Mouse (Mus musculus) heart, adult 11 months (tissue): ENCODE measurements around the gene Dynlt1c.
"Not testable (repeated sequence)": the region's sequence is repeated elsewhere in the genome, so short reads cannot be mapped to it uniquely, and the experiment has no call there.

Experiments used
- DNase-seq: peaks from one replicate; pipeline ENCODE4 v3.0.0; 2022

Gene Dynlt1c

DNA sequence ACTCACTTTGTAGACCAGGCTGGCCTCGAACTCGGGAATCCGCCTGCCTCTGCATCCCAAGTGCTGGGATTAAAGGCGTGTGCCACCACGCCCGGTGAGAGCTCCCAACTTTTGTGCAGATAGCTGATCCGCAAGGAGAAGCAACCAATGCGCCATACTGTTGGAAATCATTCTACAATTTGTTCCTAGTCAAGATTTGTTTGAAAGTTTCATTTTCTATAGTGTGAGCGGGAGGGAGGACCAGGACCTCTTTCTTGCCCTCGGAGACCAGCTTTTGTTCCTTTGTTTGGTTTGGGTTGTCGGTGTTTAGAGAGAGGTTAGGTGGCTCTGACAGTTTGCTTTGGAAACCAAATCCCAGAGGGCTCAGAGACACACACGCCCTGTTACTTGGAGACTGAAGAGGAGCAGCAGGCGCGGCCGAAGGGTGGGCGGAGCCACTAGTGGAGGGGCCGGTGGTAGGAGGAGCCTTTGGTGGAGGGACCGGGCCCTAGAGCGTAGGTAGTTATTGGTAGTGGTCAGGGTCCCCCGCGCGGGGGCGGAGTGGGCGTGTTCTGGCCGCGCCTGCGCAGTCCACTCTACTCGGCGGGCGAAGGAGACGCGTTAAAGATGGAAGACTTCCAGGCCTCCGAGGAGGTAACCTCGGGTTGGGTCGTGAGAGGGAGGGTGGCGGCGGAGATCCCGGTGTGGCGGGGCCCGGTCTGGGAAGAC, at the start of gene Dynlt1c:
Dynlt1c (plus strand) TSS at position 468 of the 708 bp plus-strand sequence.
- peak; percentile 99 for DNase-seq

DNA sequence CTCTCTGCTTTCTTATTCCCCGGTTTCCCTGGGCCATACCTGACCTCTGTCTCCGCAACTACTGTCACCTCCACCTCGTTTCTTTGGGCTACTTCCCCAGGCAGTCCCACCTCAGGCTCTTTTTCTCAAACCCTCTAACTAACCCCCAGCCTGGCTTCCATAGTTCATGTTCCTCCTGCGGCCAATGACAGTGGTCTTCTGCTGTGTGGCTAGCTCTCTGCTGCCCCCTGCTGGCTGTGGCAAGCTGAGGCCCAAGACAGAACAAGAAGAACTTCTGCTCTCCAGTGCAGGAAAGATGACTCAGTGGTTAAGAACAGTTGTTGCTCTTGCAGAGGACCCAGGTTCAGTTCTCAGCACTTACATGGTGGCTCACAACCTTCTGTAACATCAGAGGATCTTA, 47.7 kb upstream of the Dynlt1c start:
- DNase-seq = not testable (repeated sequence)

DNA sequence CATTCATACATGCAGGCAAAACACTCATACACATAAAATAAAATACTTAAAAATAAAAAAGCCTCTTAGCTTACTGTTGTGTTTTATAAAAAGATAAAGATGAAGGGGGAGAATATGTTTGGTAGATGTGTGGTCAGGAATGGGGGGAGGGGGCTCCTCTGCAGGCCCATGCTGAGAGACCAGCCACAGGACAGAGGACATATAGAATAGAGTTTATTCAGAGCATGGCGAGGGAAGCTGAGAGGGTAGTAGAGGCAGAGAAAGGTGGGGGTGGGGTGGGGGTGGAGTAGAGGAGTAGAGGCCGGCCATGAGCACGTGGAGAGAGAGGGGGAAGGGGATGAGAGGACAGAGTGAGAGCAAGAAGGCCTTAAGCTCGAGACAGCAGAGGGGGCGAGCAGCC, 47.2 kb upstream of the Dynlt1c start:
- not testable (repeated sequence) for DNase-seq

DNA sequence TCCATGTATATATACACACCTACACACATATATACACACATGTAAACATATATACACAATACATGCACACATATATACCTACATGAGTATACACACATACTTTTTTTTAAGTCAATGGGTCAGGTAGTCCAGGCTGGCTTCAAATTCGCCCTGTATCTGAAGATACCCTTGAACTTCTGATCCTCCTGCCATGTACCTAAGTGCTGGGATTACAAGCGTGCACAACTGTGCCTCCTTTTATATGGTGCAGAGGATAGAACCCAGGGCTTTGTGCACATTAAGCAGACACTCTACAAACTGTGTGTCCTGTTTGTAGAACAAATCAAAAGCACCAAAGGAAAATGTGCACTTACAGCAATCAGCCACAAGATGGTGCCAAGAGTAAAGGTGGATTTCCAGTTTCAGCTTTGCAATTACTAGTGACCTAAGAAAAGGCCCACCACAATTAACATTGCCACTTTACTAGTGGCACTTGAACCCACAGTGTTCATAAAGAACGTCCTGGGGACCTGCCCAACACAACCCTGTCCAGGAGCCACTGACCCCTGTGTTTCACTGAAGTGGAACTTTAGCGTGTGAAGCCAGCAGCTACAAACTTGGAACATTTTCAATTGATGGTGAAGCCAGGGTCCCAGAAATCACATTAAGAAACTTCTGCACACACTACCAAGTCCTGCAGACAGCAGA, 41.9 kb upstream of the Dynlt1c start:
- not testable (repeated sequence) for DNase-seq

DNA sequence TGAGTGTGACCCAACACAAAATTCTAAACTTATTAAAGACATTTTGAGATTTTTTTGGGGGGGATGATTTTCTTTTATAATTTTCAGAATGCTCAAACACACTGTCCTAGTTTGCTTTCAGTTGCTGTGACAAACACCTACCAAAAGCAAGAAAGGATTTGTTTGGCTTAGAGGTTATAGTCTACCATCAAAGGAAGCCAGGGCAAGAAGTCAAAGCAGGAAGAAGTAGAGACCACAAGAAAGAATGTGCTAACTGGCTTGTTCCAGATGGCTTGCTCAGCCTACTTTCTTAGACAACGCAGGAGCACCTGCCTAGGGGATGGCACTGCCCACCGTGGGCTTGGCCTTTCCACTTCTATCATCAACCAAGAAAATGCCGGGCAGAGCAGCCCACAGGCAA, 36.6 kb upstream of the Dynlt1c start:
- not testable (repeated sequence) for DNase-seq

DNA sequence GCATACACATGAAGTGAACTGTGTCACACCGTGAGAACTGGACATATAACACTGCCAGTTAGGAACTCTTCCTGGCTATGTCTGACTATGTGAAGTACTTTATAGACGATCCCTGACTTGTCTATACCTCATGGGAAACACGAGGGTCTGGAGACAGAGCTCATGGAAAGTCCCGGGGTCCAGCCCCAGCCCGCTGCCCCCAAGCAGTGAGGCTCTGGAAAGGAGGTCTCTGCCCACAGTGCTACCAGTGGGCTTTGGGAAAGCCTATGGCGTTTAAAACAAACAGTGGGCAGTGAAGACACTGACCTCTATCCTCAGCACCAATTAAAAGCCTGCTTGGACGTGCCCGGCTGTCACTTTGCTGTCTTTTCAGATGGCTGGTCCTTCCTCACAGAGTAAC, 33.6 kb upstream of the Dynlt1c start:
- peak; percentile 81 for DNase-seq

DNA sequence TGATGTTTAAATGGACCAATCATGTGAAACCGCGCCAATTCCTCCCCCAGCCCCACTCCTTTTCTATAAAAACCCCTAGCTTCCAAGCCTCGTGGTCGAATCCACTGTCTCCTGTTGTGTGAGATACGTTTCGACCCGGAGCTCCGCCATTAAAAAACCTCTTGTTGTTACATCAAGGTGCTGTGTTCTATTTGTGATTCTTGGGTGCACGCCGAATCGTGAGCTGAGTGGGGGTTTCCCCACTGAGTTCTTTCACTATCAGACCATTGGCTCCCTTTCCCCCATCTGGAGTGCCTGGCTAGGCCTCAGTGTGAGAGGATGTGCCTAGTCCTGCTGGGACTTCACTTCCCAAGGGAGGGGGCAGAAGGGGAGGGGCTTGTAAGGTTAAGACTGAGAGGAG, 30.2 kb upstream of the Dynlt1c start:
- DNase-seq = peak; percentile 2

DNA sequence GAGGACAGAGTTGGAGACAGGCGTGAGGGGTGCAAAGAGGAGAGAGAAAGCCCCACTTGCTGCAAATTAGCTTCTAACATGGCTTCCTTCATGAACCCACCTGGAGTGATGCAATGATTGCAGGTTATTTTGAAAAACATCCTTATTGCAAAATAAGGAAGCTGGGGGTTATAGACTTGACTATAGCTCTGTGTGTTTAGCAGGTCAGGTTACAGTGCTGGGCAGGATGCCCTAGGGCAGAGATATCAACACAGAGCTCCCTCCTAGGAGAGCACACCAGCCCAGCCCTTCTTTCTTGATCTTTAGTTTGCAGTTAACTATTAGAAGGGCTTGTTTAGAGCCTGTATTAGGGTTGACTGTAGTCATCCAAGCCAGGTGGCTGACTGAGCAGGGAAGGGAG, 29.3 kb upstream of the Dynlt1c start:
- peak; percentile 12 for DNase-seq

DNA sequence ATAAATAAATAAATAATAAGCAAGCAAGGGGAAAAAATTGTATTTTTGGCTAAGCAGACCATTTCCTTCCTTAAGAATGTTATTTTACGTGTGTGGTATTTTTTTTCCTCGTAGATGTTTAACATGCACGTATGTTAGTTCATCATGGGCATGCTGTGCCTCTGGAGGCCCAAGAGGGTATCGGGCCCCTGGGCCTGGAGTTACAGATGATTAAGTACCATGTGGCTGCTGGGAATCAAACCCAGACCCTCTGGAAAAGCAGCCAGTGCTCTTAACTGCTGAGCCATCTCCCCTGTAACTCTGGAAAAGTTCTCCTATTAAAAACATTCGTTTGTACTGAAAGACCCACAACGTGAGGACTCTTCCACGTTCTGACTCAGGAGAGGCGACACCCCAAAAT, 26.1 kb upstream of the Dynlt1c start:
- not testable (repeated sequence) for DNase-seq

DNA sequence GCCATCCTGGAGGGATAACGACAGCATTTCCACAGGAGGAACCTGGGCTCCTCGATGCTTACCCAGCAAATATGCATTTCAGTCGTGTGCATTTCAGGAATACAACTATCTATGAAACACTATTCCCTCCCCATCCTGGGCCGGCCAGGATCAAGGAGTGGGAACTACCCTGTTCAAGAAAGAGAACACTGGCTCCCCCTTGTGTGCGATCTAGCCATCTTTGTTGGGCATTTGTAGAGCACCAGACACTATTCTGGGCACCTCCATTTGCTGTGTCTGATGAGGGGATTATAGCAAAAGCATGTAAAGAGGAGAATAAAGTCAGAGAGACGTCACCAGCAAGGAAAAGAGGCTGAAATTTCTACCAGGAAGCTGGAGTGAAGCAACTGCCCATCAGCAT, 12.8 kb upstream of the Dynlt1c start:
- DNase-seq = not testable (repeated sequence)

DNA sequence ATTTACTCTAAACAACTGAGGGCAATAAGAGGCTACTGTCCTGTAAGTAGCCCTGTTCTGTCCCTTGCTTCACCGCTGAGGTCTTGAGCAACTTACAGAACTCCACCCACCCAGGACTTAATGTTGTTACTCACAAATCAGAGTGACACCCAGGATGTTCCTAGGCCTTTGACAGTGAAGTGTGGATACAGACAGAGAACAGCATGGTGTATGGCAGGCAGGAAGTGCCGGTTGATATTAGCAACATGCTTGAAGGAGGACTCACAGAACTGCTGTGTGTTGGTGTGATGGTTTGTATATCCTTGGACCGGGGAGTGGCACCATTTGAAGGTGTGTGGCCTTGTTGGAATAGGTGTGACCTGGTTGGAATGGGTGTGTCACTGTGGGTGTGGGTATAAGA, 9.4 kb upstream of the Dynlt1c start:
- peak; percentile 85 for DNase-seq

DNA sequence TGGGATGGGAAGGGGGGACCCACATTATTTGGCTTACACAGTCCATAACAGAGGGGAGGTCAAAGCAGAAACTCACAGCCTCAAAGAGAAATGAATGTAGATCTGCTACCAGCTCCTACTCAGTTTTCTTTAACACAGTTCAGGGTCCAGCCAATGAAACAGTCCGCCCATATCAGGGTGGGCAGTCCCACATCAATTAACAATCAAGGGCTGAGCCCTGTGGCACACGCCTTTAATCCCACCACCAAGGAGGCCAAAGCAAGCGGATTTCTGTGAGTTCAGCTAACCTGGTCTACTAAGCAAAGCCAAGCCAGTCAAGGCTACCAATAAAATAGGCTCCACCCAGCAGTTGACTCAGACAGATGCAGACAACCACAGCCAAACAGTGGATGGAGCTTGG, 7.6 kb upstream of the Dynlt1c start:
- DNase-seq = peak; percentile 90

DNA sequence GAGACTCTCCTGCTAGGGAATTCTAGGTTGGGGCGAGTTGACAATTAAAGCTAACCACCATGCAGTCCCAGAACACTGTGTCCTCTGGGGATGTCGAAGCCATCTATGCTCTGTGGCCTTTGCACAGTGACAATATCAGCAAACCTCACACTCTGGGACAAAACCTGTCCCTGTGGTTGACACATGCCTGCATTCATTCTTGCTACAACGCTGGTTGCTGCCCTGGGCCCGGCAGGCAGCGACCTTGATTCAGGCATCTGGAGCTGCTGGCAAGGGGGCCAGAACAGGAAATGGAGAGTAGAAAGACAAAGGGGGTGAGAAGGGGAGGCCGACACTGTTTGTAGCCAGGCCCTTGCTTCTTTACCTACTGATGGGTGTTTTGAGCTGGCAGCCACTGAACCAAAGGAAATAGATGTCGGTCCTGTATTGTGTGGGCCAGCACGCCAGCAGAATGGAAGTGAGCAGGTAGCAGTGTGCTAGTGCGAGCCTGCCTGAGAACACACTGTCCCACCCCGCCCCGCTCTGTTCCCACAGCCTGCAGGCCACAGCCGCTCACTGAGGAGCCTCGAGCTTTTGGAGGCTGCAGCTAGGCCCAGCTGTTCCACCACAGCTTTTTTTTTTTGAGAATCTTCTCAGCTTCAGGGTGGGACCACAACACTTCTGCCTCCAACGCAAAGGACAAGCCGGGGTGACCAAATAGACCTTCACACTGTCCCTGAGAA, 5.5 kb upstream of the Dynlt1c start:
- DNase-seq = peak; percentile 98

DNA sequence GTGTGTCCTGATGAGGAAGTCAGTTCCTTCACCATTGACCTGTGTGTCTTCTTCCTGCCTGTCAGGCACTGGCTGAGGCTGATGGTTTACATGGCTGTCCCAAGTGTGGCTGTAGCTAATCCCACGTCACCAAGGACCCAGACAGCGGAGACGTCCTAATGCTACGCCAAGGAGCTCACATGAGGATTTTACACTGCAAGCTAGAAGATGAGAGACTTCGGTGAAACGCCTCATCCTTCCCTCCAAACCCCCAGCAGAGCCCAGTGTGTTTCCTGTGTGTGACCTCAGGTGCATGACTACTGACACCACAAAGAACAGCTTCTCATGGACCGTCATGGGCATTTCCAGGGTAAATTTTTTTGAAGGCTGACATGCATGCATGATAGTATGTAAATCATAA, 3.1 kb upstream of the Dynlt1c start:
- DNase-seq = peak; percentile 65

DNA sequence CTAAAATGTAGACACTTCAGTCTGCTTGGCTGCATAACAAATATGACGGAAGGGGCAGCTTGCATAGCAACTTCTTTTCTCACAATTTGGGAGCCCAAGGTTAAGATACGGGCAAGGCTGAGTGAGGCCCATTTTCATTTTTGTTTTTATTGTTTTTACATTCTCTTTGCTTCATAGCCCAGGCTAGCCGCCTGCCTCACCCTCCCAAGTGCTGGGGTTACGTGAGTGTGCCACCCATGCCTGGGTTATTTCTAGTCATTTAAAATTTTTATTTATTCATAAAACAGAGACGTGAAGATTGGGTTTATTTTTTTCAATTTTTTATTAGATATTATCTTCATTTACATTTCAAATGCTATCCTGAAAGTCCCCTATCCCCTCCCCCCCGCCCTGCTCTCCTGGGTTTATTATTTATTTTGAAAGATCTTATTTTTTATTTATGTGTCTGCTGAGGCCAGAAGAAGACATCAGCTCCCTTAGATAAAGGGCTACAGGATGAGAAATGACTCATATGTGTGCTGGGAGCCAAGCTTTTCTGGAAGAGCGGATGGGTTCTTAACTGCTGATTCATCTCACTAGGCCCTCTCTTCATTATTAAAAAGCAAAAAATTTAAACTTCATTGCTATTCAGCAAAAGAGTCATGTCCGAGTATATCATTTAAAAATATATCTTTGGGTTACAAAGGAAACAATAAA, 1.1 kb upstream of the Dynlt1c start:
- peak; percentile 98 for DNase-seq

DNA sequence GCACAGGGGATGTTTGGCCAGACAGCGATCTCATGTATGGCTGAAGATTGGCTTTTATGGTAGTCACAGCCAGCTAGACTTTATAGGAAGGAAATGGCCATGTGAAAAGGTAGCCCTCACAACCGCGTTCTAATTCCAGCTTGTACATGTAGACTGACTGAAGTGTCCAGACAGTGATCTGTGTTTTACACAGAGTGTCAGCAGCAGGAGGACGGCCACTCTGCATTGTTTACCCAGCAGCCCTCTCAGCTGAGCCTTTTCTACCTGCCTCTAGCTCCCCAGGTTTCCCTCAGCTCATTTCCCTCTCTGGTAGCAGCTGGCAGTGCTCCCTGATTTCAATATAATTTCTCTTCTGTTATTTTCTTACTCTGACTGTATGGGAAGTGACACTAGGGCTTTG, 734 bp downstream of the Dynlt1c start:
- peak; percentile 28 for DNase-seq

DNA sequence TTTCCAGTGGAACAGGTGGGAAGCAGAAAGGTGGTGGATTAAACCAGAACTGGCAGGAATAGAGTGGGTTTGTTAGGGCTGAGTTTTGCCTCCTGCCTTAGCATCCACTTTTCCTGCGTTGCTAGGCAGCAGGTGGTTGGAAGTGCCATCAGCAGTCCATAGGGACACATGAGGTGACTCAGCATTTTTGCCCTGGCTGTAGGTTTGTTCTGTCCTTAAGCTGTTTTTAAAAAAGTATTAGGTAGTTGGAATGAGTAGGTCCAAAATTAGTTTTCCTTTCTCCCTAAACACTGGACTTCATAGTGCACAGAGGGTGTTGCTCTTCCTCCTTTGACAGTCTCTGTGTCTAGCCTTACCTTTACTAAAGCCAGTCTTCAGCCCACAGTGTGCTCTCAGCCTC, 3.9 kb downstream of the Dynlt1c start:
- peak; percentile 71 for DNase-seq

DNA sequence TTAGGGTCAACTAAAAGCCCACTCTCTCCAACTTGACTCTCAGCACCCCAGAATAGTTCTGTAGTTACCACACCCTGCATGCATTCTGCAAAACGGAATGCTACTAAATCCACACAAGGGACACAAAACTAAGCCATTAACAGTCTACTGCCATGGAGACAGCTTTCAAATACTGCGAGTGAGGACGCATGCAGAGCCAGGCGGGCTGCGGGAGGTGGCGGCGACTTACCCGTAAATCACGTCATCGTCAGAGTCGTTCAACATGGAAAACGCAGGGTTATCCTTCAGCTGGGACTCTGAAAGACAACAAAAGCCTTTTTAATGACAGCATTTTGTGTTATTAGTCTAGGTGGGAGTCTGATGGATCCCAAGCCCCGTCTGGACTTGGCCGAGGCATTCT, 12.1 kb downstream of the Dynlt1c start:
- DNase-seq = peak; percentile 83

DNA sequence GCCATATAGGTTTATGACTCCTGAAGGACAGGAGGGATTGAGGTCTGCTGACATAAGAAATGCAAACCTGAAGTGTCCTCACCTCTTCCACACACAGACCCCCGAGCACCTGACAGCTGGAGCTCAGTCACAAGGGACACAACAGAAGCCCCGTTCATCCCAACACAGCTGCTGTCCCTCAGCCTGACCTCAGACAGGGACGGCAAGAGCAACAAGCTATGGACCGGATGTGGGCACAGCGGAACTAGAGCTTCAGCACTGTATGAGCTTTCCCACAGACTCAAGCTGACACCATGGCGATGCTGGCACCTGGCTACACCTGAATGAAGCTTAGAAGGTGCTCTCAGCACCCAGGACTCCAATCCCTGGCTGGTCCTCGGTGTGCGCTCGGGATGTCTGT, 12.8 kb downstream of the Dynlt1c start:
- DNase-seq = peak; percentile 93

DNA sequence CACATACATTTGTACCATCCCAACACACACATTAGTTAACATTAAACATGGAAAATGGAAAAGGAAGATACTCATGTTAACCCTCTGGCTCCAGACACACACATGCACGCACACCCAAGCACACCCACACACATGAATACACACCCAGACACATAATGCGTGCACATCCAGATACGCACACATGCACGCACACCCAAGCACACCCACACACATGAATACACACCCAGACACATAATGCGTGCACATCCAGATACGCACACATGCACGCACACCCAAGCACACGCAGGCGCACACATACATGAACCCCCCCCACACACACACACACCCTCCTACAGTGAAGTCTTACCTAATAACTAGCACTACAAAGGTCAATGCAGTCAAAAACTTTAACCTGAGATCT, 15.3 kb downstream of the Dynlt1c start:
- peak; percentile 90 for DNase-seq

DNA sequence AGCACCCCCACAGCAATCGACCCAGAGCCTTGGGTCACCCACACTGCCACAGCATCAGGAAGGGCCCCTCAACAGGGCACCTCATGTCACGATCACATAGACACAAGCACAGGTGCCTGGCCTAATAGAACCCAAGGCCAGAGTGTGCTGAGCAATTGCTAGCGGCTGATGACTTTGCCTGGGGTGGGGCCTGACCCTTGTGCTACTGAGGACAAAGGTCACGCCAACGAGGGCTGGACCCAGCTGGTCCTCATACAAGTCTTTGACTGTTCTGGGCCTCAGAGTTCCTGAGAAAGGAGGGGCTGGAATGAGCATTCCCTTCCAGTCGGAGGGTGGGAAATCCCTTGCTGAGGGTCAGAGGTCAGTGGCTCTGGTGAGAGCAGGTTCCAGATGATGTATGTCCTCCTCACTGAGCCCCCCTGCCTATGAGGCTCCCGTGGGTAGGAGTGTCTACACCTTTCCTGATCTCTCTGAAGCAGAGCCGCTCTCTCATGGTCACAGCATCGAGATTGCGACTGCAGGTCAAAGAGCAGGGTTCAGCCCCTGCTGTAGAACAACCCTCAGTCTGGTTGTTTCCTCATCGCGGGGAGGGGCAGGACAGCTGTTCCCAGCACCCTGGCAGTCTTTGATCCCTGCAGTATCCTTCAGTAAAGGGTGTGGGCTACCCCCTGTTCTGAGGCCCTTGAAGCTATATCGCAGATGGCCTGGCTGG, 16.4 kb downstream of the Dynlt1c start:
- not testable (repeated sequence) for DNase-seq

DNA sequence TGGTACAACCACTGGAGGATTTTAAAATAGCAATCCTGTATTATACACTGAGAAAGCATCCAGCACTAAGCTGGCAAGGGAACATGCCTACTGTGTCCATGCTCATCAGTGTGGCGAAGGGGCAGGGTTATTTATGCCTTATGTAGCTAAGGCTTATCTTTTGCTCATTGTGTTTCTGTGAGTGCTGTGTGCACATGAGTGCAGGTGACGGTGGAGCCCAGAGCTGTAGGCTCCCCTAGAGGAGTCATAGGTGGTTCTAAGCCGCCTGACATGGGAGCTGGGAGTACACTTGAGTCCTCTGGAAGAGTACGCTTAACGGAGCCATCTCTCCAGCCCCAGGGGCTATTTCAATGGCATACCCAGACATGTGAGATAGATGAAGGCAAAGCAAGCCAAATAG, 17.8 kb downstream of the Dynlt1c start:
- DNase-seq = peak; percentile 91

DNA sequence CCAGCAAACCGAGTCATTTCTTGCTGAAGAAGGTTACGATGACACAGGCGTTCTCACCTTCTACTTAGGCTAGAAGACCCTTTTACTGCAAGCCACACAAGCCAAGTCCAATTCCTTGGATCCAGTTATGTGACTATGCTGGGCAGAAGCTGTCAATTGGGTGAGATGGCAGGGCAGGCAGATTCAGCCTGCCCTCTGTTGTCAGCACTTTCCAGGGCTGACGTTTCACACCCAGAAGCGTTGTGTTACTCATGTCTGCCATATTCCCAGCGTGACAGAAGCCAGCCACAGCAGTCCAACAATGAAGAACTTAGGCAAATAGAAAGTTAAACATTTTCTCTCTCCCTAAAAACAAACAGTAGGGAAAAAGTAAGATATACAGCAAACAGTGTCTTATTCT, 18.6 kb downstream of the Dynlt1c start:
- not testable (repeated sequence) for DNase-seq
